Mouse (Mus musculus): Measurements from ENCODE around the gene Hmgxb4.

The Hmgxb4 gene

GRCm38 (mm10) chr8:75071627-75072346 is 78.6 kb downstream of the Hmgxb4 start:
- DNase-seq (ENCODE audit: low spot score): peak; percentile 70

GRCm38 (mm10) chr8:75074876-75075275 is 81.7 kb downstream of the Hmgxb4 start:
- DNase-seq (ENCODE audit: low spot score): no peak

- no peak for DNase-seq (ENCODE audit: low spot score)
Observed at GRCm38 (mm10) chr8:75078215-75078614, 85.1 kb downstream of the Hmgxb4 start.

- DNase-seq (ENCODE audit: low spot score): peak; percentile 20
Observed at GRCm38 (mm10) chr8:75078851-75079250, 85.7 kb downstream of the Hmgxb4 start.

Measured in ovary, postnatal 36 days (tissue).